1 mouse cellular context compared by ENCODE assay signal in genomic region chr2:167690962-167691311, GRCm38 (mm10).
TF ChIP-seq lines count a peak whose summit lies in the region.

No protein-coding gene starts in this region.

TF ChIP-seq in MEL, 35 proteins besides CTCF, POLR2A, EP300 and RAD21:
- no peak for TF ChIP-seq UBTF (IDR thresholded peaks at IDR 0.05; ENCODE audit: borderline replicate concordance, insufficient read depth, low read depth, low read length)
- TF ChIP-seq JUND (IDR thresholded peaks at IDR 0.05; ENCODE audit: low read depth, low read length), result no peak
- no peak for TF ChIP-seq KAT2A (conservative IDR thresholded peaks at IDR 0.05; ENCODE audit: low read depth, low read length)
- TF ChIP-seq ZMIZ1 (IDR thresholded peaks at IDR 0.05; ENCODE audit: low read depth, low read length), result no peak
- TF ChIP-seq CHD2 (IDR thresholded peaks at IDR 0.05; ENCODE audit: low read length), result no peak
- no peak for TF ChIP-seq RCOR1 (IDR thresholded peaks at IDR 0.05; ENCODE audit: low read depth, low read length)
- no peak for TF ChIP-seq TBP (IDR thresholded peaks at IDR 0.05; ENCODE audit: low read depth, low read length)
- no peak for TF ChIP-seq USF2 (IDR thresholded peaks at IDR 0.05; ENCODE audit: borderline replicate concordance in 1 of 2, insufficient read depth in 1 of 2, low read depth in 1 of 2, low read length in 2 of 2)
- TF ChIP-seq MXI1 (IDR thresholded peaks at IDR 0.05; ENCODE audit: low read depth, low read length), result no peak
- no peak for TF ChIP-seq ELF1 (IDR thresholded peaks at IDR 0.05; ENCODE audit: low read depth, low read length)
- TF ChIP-seq MAZ (IDR thresholded peaks at IDR 0.05; ENCODE audit: low read depth, low read length), result no peak
- TF ChIP-seq ZKSCAN1 (IDR thresholded peaks at IDR 0.05; ENCODE audit: low read depth, low read length), result no peak
- no peak for TF ChIP-seq POLR2AphosphoS2 (IDR thresholded peaks at IDR 0.05; ENCODE audit: low read length)
- TF ChIP-seq POLR2AphosphoS5 (IDR thresholded peaks at IDR 0.05; ENCODE audit: borderline replicate concordance, low read depth, low read length), result no peak
